Mouse (Mus musculus) erythroblast, adult 5-6 weeks (primary cell): ENCODE measurements around the gene Cfap73. TPM values are rescaled to one million over a fixed set of nuclear protein-coding genes. Genes with fewer than 3 reads are reported as not detected.

Source experiments
- ATAC-seq: replicated peaks from 2 replicates; pipeline ENCODE4 v1.8.0; 2016; ENCODE audit warnings: moderate number of reproducible peaks, mild to moderate bottlenecking, moderate TSS enrichment, inconsistent platforms; ENCODE audit not compliant: poor library complexity, low FRiP score, severe bottlenecking
- total RNA-seq, 2 experiments: library from RNA; stranded (forward) in 1 of 2; stranded (reverse) in 1 of 2; fragments of 150-400 nt in 1 of 2; fragments of 200-764, 138-1000 nt in 1 of 2; gene quantifications; 2 replicates each; pipeline versions ENCODE4 v1.2.3 to v1.2.4; 2015 to 2017; ENCODE audit warnings: low replicate concordance in 2 of 2

Gene Cfap73
- total RNA-seq, 2 experiments from 2014 or later, result not detected

DNA sequence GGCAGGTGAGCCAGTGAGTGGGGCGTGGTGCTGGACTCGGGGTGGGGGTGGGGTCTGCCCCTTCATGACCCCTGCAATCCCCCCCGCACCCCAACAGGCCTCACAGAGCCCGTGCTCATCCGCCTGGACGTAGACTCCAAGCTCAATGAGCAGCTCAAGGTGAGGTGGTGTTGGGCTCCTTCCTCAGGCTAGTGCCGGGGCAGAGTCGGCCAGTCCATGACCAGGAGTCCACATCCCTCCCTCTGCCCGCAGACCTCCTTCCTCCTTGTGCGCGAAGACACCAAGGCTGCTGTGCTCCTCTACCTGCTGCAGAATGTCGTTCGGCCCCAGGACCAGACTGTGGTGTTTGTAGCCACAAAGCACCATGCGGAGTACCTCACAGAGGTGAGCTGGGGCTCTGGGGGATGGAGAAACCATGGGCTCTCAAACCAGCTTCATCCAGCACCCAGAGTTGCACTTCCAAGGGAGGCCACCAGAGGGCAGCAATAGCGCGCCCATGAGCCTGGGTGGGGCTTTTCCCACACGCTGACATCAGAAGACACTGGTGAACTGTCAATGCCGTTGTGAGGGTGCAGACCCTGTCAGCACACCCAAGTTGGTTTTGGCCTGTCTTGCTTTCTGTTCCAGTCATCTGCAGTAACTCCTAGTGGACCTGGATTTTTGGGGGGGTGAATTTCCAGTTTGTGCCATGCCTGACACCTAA is 13.5 kb downstream of the Cfap73 start:
- ATAC-seq, result peak; percentile 63

DNA sequence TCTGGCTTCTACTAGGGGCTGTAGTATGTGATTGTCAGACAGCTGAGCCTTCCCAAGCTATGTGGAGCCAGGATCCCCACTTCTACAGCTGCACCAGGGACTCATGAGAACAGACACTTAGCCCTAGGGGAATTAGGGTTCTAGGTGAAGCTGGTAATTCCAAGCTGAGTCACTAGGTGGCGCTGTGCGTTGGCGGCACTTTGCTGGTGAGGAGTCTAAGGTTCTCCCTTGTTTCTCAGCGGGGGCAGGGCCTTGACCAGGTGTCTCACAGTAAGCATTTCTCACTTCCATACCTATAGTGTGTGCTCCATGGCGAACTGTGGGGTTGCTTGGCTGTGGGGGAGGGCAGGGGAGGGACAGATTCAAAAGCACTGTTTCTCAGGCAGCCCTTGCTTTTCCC is 14.8 kb downstream of the Cfap73 start:
- 0 out of 2 replicates have a peak, but pooled peaks have one; percentile 44 for ATAC-seq

- ATAC-seq, result no peak
Observed at GRCm38 (mm10) chr5:120618778-120619177, 15.3 kb downstream of the Cfap73 start.

- ATAC-seq, result no peak
Observed at GRCm38 (mm10) chr5:120615903-120616302, 18.1 kb downstream of the Cfap73 start.

- peak; percentile 86 for ATAC-seq
Observed at GRCm38 (mm10) chr5:120612822-120613604, 21.0 kb downstream of the Cfap73 start.

DNA sequence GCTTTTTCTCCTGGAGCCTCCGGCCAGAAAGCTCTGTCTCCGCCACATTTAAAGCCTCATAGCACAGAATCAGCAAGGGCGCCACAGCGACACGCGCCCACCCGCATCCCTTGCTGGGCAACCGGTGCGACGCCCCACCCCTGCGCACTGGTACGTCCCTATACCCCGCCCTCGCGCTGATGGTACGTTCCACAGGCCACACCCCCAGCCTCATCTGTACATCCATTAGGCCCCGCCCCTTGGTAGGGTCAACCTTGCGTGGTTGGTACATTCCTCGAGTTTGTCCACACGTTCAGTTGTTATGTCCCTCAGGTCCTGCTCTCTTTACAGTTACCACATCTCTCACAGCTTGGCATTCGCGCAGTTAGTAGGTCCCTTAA is 21.6 kb downstream of the Cfap73 start, which contains the start of the genes Rita1 and Ddx54:
TSS of gene Rita1 (minus strand) at position 148 of the 380 bp plus-strand sequence.
TSS of gene Ddx54 (plus strand) at position 298 of the 380 bp plus-strand sequence.
- ATAC-seq, result peak; percentile 79

GRCm38 (mm10) chr5:120611416-120611815 is 22.6 kb downstream of the Cfap73 start:
- no peak for ATAC-seq

DNA sequence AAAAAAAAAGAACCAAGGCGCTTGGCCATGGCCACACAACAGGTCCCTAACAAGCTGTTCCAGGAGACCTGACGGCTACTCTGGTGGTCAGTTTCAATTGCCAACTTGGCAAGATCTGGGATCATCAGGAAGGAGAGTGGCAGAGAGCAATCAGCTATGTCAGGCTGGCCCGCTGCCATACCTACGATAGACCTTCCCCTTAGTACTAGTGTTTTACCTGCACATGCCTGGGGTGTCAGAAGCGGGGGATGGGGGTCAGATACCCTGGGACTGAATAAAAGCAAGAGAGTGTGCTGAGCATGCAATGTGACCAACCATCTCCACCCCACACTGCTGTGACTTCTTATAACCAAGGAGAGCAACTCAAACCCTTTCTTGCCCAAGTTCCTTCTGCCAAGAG is 23.1 kb downstream of the Cfap73 start:
- ATAC-seq, result no peak

DNA sequence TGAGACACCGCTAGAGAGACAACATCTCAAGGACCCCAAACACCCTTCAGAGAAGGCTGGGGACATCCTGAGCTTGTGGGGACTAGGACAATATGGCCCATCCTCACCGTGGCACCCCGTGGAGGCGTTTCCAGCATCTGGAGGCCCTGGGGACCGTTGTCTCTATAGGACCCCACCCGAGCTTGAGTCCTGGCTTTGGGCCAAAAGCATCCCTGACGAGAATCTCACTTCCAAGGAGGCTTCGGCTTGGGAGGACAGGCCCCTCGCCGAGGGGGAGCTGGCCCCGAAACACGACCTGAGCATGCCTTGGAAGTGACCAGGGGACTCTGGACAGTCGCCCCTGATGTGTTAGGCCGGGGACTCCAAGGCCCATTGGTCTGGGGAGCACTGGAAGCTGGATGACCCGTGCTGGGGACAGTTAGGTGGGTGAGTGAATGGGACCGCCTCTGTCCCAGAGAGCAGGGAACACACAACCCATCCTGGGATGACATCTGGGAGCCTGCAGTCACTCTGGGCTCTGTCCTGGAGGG is 24.7 kb downstream of the Cfap73 start:
- no peak for ATAC-seq

- ATAC-seq, result no peak
Observed at GRCm38 (mm10) chr5:120607335-120607734, 26.7 kb downstream of the Cfap73 start.

DNA sequence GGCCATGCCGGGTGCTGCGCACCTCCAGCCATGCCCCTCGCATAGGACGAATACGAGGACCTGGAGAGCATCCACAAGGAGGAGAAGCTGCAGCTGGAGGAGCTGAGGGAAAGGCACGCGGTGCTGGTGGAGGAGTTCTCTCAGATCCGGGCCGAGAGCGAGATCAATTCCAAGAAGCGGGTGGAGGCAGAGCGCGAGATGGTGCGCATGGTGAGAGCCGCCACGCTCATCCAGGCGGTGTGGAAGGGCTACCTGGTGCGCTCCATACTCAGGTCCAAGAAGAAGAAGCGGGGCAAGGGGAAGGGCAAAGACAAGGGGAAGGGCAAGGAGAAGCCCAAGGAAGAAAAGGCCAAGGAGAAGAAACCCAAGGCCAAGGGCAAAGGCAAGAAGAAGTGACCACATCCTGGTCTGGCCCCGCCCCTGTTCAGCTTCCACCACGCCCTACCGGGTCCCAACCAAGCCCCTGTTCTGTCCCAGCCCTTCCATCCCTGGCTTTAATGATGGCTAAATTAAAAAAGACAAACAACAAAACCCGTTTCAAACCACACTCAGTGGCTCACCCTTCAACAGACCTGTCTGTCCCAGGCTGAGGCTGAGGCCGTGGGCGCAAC is 27.3 kb downstream of the Cfap73 start:
- no peak for ATAC-seq

GRCm38 (mm10) chr5:120605688-120606087 is 28.3 kb downstream of the Cfap73 start:
- peak; percentile 70 for ATAC-seq

DNA sequence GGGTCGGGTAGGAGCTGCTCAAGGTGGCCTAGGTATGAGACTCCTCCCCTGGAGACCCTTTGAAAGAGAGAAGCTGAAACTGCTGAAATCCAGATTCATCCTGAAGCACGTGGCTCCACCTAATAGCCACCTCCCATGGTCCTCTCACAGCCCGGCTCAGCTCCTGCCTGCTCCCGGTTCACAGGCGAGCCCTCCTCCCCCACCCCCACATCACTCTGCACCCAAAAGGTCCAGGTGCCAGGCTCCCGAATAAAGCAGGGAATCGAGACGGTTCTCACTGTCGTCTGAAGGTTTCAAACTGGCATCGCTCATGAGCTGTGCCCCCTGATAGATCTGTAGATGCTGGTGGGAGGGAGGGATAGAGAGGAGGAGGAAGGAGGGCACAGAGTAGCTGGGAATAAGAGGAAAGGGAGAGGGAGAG is 28.8 kb downstream of the Cfap73 start:
- no peak for ATAC-seq

DNA sequence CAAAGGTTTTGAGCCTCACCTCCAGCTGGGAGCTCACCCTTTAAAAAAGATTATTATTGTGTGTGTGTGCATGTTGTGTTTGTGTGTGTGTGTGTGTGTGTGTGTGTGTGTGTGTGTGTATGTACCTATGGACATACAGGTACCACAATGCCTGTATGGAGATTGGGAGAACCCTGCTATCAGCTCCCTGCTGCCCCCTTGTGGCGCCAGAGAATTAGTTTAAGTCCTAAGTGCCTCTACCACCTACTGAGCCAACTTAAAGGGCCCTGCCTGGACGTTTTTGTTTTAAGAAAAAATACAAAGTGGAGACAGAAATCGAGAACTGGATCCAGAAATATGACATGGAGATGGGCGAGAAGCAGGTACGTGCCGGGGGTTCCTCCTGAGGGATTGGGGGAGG is 29.2 kb downstream of the Cfap73 start:
- peak; percentile 42; the same call in 1 of the 2 replicates for ATAC-seq

DNA sequence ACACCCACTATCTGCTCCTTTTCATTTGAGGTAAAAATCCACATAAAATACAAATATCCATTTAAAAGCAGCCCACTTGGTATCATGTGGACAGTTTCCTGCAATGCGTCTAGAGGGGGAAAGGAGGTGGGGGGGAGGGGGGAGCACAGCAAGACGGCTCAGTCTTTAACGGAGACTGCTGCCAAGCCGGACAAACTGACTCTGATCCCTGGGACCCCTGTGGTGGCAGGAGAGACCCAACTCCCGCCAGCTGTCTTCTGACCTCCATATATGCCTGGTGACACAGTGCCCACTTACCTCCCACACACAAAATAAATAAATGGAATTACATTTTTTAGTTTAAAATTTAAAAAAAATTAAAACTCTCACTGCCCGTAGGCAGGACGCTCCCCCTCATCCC is 30.5 kb downstream of the Cfap73 start:
- ATAC-seq, result no peak

- ATAC-seq, result no peak
Observed at GRCm38 (mm10) chr5:120602210-120602609, 31.8 kb downstream of the Cfap73 start.

- peak; percentile 58 for ATAC-seq
Observed at GRCm38 (mm10) chr5:120600946-120601668, 32.9 kb downstream of the Cfap73 start.

DNA sequence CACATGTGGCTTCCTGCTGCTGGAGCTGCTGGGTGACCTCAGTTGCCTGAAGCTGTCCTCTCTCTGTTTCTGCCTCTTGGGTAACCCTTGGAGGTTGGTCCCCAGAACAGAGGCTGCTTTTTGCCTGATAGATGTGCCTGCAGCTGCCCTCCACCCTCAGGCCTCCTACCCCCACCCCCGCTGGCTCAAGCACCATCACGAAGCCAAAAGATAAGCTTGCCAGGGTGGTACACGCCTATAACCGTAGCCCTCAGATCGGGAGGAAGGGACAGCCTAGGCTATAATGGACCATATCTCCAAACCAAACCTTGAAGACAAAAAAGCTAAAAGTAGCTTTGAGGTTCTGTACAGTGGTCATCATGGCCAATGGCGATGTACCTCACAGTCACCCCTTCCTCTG is 34.4 kb downstream of the Cfap73 start:
- ATAC-seq, result peak; percentile 79

DNA sequence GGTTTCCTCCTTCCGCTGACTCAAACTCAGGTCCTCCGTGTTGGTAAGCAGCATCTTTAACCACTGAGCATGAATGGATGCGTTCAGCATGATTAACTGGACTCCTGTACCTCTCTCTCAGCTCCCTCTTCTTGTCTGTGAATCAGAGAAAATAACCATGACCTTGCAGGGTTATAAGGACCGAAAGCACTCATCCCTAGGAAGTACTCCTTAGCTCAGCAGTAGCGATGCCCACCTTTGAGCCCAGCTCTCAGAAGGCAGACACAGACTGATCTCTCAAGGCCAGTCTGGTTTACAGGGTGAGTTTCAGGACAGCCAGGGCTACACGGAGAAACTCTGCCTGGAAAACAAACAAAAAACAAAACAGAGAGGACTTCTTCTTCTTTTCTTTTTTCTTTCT is 39.5 kb downstream of the Cfap73 start:
- ATAC-seq, result no peak

DNA sequence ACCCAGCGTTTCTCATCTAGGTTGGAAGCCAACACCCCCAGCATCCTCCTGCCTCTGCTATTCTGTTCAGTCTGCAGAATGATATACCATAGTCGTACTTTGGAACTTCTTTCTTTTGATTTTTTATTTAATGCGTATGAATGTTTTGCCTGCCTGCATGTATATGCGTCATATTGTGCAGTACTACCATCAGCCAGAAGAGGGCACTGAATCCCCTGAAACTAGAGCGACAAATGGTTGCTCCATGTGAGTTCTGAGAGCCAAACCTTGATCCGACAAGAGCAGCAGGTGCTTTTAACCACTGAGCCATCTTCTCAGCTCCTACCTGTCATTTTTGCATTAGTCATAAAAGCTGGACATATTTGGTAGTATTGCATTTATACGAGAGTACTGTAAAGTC is 41.9 kb downstream of the Cfap73 start:
- ATAC-seq, result no peak
